Mouse (Mus musculus) liver, embryonic 14.5 days (tissue): ENCODE measurements at regions not wholly inside any gene's neighbourhood (a gene's known extent, or its start where the extent isn't known, plus 50 kb on each side); places are given as distances from the start of the nearest gene placed in this dataset.

Experiments
- ATAC-seq: fragments of 200-750 bp; cut with Nextera tagmentation; 2 replicates; pipeline ENCODE4 v1.8.0; 2017; ENCODE audit warnings: moderate number of reproducible peaks, mild to moderate bottlenecking, moderate library complexity; ENCODE audit not compliant: insufficient read depth
- DNase-seq, 3 experiments: peaks; one replicate each; pipeline ENCODE4 v3.0.0-alpha.2; 2012 to 2013; ENCODE audit warnings: low read depth in 3 of 3, low spot score in 3 of 3
- H3K27ac ChIP-seq: fragments of 300-500 bp; sonication (generic); 2 replicates; pipeline ENCODE4 v1.5.1; 2014; ENCODE audit warnings: moderate library complexity, mild to moderate bottlenecking, control low read depth, inconsistent platforms
- H3K27me3 ChIP-seq: fragments of 300-500 bp; sonication (generic); 2 replicates; pipeline ENCODE4 v1.6.1; 2014; ENCODE audit warnings: mild to moderate bottlenecking, low read length, moderate library complexity; ENCODE audit not compliant: control insufficient read depth, insufficient read depth
- H3K36me3 ChIP-seq: fragments of 300-500 bp; sonication (generic); replicated peaks from 2 replicates; pipeline ENCODE4 v1.6.1; 2014; ENCODE audit warnings: low read depth; ENCODE audit not compliant: control insufficient read depth, insufficient read depth
- H3K4me1 ChIP-seq, 2 experiments: fragments of 200-500 bp in 1 of 2; fragments of 300-500 bp in 1 of 2; sonication (generic) in 1 of 2; replicated peaks; 2 replicates each; pipeline ENCODE4 v1.6.1; 2012 to 2014; ENCODE audit warnings: antibody characterized with exemption in 1 of 2, inconsistent platforms in 1 of 2, low read length in 1 of 2; ENCODE audit not compliant: control insufficient read depth in 2 of 2, insufficient read depth in 2 of 2
- H3K4me2 ChIP-seq: fragments of 300-500 bp; sonication (generic); 2 replicates; pipeline ENCODE4 v1.6.1; 2014; ENCODE audit warnings: low read depth, mild to moderate bottlenecking, control low read depth, moderate library complexity
- H3K4me3 ChIP-seq, 2 experiments: fragments of 200-500 bp in 1 of 2; fragments of 300-500 bp in 1 of 2; sonication (generic) in 1 of 2; 2 replicates each; pipeline ENCODE4 v1.5.1; 2012 to 2014; ENCODE audit warnings: low read depth in 2 of 2, low read length in 2 of 2, mild to moderate bottlenecking in 2 of 2, control low read depth in 1 of 2, inconsistent platforms in 1 of 2, moderate library complexity in 1 of 2; ENCODE audit not compliant: insufficient read depth in 1 of 2
- H3K9ac ChIP-seq: fragments of 300-500 bp; sonication (generic); replicated peaks from 2 replicates; pipeline ENCODE4 v1.6.1; 2014; ENCODE audit warnings: mild to moderate bottlenecking, control low read depth, moderate library complexity
- H3K9me3 ChIP-seq: fragments of 300-500 bp; sonication (generic); 2 replicates; pipeline ENCODE4 v1.6.1; 2016; ENCODE audit warnings: low read length, mixed read lengths; ENCODE audit not compliant: control insufficient read depth
- CTCF ChIP-seq: IDR thresholded peaks from 2 replicates; pipeline ENCODE4 v1.5.1; 2016; ENCODE audit warnings: antibody characterized with exemption, low read depth, control low read depth
- EP300 ChIP-seq: IDR thresholded peaks from 2 replicates; pipeline ENCODE4 v1.6.1; 2016; ENCODE audit warnings: antibody characterized with exemption, low read depth
- WGBS: fragments of 180-500 bp; shearing (Covaris S2); extraction: QIAGEN DNeasy Blood & Tissue Kit; methylation state at CpG from one replicate; pipeline ENCODE4 v1.1.7; 2014; ENCODE audit not compliant: insufficient replicate concordance; 5-methylcytosine and 5-hydroxymethylcytosine counted together

GRCm38 (mm10) chr1:193671046-193671445 lies 300.9 kb upstream of the Camk1g start:
- no peak overlapping the region for H3K4me2 ChIP-seq
- no peaks in the 10 kb centered on the region for H3K36me3 ChIP-seq
- WGBS = 63% methylated on average over 1 of the region's 1 CpGs
- no peak for ATAC-seq
- no peak overlapping the region for H3K4me3 ChIP-seq
- no peak for TF ChIP-seq EP300
- no peak for TF ChIP-seq CTCF
- no peak overlapping the region for H3K27ac ChIP-seq
- peaks cover 18 to 30% of the 10 kb centered on the region in 2 experiments for H3K4me1 ChIP-seq
- H3K9ac ChIP-seq = no peak overlapping the region
- H3K9me3 ChIP-seq = no peaks in the 10 kb centered on the region
- H3K27me3 ChIP-seq = no peaks in the 10 kb centered on the region
- DNase-seq = no peak

- H3K9ac ChIP-seq = no peak overlapping the region
- H3K4me2 ChIP-seq = no peak overlapping the region
- ATAC-seq (no peak), DNase-seq (no peak)
- no peaks in the 10 kb centered on the region for H3K36me3 ChIP-seq
- H3K9me3 ChIP-seq = no peaks in the 10 kb centered on the region
- TF ChIP-seq EP300 (no peak), CTCF (no peak)
- no peaks in the 10 kb centered on the region for H3K27me3 ChIP-seq
- H3K4me3 ChIP-seq = no peak overlapping the region
- no peak overlapping the region for H3K27ac ChIP-seq
- peaks cover 28 to 39% of the 10 kb centered on the region in 2 experiments for H3K4me1 ChIP-seq
Observed at GRCm38 (mm10) chr1:193670008-193670407, 299.9 kb upstream of the Camk1g start.

- no peak overlapping the region for H3K9ac ChIP-seq
- no peaks in the 10 kb centered on the region for H3K27me3 ChIP-seq
- H3K9me3 ChIP-seq = no peaks in the 10 kb centered on the region
- ATAC-seq = peak; percentile 55
- no peak overlapping the region for H3K4me3 ChIP-seq
- H3K27ac ChIP-seq = no peak overlapping the region
- TF ChIP-seq EP300 = peak; percentile 57
- no peak for TF ChIP-seq CTCF
- peak; percentile 33 to 44 (median 35) for DNase-seq
- H3K4me1 ChIP-seq = peaks cover 32 to 49% of the 10 kb centered on the region in 2 experiments
- no peaks in the 10 kb centered on the region for H3K36me3 ChIP-seq
- H3K4me2 ChIP-seq = no peak overlapping the region
Observed at GRCm38 (mm10) chr1:193668841-193669240, 298.7 kb upstream of the Camk1g start.

GRCm38 (mm10) chr1:193665854-193666253 lies 295.8 kb upstream of the Camk1g start:
- no peak for TF ChIP-seq CTCF
- TF ChIP-seq EP300 = no peak

GRCm38 (mm10) chr1:193664569-193664968 lies 294.5 kb upstream of the Camk1g start:
- TF ChIP-seq EP300 (peak; percentile 90), CTCF (no peak)
- peak overlapping the region; percentile 79 for H3K27ac ChIP-seq
- H3K9ac ChIP-seq = peak overlapping the region; percentile 31
- H3K36me3 ChIP-seq = no peaks in the 10 kb centered on the region
- ATAC-seq (peak; percentile 85), DNase-seq (peak; percentile 31 to 59 (median 38))
- no peak overlapping the region for H3K4me3 ChIP-seq
- peak overlapping the region; percentile 18; the same call in 1 of the 2 replicates for H3K4me2 ChIP-seq
- no peaks in the 10 kb centered on the region for H3K27me3 ChIP-seq
- H3K9me3 ChIP-seq = no peaks in the 10 kb centered on the region
- H3K4me1 ChIP-seq = peaks cover 43 to 57% of the 10 kb centered on the region in 2 experiments
- WGBS = 34% methylated on average over 2 of the region's 2 CpGs

More at GRCm38 (mm10) chr1:193665854-193666253, 295.8 kb upstream of the Camk1g start:
- WGBS = 65% methylated on average over 5 of the region's 5 CpGs
- Histone ChIP-seq H3K4me2 (no peak overlapping the region), H3K27ac (no peak overlapping the region), H3K27me3 (no peaks in the 10 kb centered on the region), H3K4me1 (peaks cover 46 to 58% of the 10 kb centered on the region in 2 experiments), H3K9me3 (no peaks in the 10 kb centered on the region), H3K36me3 (no peaks in the 10 kb centered on the region), H3K4me3 (no peak overlapping the region), H3K9ac (no peak overlapping the region)
- DNase-seq (no peak), ATAC-seq (no peak)
